Mouse (Mus musculus): Measurements from ENCODE around the gene Plekhm3.
"Not testable (repeated sequence)": the region's sequence is repeated elsewhere in the genome, so short reads cannot be mapped to it uniquely, and the experiment has no call there.

Gene Plekhm3

DNA sequence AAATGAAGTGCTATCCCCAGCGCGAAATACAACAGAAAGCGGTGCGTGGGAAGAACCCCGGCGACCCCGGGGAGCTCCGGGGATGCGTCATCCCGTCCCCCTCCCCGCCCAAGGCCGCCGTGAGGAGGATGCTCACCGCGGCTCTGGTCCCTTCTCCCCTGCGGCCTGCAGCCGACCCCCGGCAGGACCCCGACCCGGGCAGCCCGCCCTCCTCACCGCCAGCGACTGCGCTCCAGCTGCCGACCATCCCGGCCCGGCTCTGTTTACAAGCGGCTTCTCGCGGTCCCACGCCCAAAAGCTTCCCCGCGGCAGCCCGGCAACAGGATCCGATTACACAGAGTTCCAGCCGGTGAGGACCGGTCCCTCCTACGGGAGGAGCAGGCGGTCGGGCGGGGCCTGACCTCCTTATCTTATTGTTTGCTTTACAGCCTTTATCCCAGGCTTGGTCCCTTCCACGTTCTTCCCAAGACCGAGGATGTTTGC, at the start of gene Plekhm3:
Plekhm3 (minus strand) TSS at position 346 of the 483 bp plus-strand sequence.
- DNase-seq (ENCODE audit: low spot score in 2 of 2): peak; percentile 57 to 70

DNA sequence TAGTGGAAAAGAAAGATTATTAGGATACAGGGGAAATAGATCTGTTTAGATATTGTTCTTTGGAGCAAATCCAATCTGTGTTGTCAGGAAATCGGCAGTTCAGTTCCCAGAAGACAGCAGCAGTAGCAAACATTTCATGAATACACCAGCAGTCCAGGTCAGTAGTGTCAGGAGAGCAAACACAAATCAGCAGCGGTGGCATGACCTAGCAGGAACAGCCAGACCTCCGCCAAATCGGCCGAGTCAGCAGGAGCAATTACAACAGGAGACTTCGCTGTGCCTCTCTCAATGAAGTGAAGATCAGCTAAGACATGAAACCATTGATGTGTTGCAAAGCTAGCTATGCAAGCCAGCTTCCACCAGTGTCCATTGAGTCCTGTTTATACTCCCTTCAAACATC, 49.0 kb upstream of the Plekhm3 start:
- no peak for DNase-seq (ENCODE audit: low spot score in 2 of 2)

DNA sequence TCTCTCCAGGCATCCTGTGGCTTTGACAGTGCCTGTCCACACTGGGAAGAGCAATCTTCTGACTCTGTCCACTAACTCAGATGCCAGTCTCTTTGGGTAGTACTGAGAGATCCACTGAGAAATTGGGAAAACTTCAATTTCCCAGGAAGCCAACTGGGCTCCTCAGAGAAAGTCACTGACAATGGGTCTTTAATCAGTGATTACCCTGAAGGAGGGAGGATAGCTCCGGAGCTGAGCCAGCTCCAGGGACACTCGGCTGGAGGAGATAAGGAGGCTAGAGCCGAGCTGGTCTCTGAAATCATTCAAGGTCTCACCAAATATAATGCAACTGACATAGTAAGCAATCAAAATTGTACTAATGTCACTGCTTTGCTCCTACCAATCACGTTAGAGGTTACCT, 47.9 kb upstream of the Plekhm3 start:
- DNase-seq (ENCODE audit: low spot score in 2 of 2): no peak

DNA sequence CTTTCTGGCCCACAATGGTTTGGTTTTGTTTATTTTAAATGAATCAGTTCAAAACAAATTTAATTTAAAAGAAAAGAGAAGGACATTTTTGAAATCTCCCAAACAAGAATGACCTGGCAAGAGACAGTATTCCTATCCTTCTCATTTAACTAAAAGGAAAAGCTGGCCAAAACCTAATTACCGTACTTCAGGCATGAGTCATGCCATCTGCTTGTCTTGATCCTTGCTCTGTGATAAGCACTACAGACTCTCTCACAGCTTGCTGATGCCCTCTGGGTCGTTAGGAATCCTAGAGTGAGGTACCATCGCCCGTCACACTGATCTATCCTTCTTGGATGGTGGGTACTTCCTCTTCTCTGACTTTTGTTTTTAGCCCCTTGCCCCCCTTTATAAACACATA, 36.6 kb upstream of the Plekhm3 start:
- DNase-seq (ENCODE audit: low spot score in 2 of 2): no peak

DNA sequence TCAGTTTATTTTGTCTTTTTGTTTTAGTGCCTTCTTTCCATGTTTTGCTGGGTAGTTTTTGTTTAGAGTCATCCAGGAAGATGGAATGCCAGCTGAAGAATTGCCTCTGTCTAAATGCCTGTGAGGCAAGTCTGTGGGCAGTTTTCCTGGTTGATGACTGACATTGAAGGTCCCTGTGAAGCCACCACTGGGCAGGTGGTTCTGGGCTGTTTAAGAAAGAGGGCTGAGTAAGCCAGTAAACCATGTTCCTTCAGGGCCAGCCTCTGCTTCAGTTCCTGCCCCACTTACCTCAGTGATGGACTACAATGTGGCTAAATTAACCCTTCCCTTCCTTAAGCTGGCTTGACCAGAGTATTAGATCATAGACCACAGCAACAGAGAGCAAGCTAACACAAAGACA, 31.6 kb upstream of the Plekhm3 start:
- DNase-seq (ENCODE audit: low spot score in 2 of 2): no peak

DNA sequence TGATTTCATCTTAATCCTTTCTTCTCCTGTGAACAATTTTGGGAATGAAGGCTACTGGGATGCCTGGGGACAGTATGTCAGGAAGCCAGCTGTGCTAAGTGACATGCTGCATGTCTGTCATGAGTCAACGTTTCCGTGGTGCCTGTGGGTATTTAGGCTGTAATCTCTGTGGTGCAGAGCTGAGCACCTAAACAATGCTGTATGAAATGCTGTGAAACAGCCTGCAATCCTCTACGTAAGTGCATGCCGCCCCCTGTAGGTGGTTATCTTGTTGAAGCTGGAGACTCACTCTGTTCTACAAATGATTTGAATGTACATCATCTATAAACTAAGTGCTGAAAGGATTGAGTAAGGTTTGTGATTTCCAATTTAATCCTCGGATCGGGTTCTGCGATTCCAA, 29.5 kb upstream of the Plekhm3 start:
- peak; percentile 45 to 67 for DNase-seq (ENCODE audit: low spot score in 2 of 2)

DNA sequence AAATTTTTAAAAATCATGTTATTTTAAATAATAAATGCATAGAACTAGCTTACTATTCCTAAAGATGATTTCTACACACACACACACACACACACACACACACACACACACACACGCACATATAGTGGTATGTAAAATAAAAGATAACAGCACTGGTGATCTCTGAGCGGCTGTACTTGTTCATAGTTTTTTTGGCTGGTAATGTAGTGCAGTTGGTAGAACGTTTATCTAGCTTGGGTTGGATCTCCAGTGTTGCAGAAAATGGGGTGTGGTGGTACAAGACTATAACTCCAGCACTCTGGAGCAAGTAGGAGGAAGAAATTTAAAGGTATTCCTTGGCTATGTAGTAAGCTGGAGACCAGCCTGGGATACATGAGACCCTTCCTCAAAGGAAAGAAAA, 26.6 kb upstream of the Plekhm3 start:
- no peak for DNase-seq (ENCODE audit: low spot score in 2 of 2)

DNA sequence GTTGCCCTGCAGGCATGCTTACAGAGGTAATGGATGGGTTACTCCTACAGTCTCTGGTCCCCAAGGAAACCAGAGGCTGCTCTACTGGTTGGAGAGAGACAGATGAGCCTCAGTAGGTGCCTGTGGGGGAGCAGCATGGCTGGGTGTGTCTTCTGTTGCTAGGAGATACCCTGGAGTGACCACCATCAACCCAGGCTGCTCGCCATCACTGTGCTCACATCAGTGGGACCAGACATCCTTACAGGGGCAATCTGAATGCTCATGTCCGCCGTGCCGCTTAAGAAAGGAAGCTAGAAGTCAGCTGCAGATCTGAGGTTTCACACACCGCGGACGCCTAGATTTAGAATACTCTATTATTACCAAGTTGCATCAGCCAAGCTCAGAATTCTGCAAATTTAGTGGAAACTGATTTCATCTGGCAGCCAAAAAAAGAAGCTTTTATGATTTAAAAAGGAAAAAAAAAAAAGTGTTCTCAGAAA, 21.7 kb upstream of the Plekhm3 start:
- DNase-seq (ENCODE audit: low spot score in 2 of 2): no peak

DNA sequence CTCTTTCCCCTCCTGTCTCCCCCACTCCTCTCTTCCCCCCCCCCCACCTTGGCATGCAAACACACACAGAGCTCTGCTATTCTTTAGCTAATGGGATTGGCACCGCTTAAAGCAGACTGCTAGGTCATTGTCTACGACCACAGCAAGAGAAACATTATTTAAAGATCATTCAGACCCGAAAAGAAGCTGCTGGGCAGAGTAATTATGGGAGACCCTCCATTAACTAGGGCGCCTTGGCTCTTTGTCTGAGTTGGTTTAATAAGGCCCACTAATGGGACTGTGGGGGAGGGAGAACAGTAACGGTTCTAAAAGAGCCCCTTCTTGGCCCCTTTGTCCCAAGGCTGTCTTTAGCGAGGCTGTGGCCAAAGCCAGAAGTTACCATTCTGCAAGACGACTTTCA, 18.7 kb upstream of the Plekhm3 start:
- no peak for DNase-seq (ENCODE audit: low spot score in 2 of 2)

DNA sequence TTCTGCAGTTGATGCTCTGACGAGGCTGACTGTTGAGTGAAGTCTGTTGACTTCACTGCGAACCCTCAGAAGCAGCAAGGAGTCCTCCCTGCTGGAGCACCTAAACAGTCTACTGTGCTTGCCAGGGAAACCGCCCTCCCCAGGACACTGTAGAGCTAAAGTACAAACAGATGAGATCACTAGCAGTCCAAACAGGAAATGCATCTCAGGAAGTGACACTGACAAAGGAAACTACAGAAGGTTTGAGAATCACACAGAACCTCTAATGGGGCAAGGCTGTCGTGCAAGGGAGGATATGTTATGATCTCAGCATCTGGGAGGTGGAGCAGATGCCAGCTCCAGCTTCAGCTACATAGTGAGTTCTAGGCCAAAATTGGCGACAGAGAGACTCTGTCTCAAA, 14.1 kb upstream of the Plekhm3 start:
- peak; percentile 37 to 49 for DNase-seq (ENCODE audit: low spot score in 2 of 2)

DNA sequence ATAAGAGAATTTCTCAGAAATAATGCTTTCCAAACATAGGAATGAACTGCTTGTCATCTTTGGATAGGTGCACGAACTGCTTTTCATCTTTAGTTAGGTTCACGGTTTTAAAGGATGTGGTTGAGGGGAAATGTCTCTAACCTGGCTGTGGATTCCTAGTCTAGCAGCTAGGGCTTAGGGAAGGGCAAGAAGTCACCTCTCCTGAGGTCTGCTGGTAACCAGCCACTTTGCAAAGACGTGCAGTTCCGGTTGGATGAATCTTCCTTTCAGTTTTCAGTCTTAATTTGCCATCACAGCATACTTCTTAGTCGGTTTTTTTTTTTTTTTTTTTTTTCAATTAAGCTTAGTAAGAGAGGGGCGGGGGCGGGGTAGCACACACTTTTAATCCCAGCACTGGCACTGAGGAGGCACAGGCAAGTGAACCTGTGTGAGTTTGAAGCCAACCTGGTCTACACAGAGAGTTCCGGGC, 431 bp upstream of the Plekhm3 start:
- DNase-seq (ENCODE audit: low spot score in 2 of 2): peak; percentile 9 to 24

DNA sequence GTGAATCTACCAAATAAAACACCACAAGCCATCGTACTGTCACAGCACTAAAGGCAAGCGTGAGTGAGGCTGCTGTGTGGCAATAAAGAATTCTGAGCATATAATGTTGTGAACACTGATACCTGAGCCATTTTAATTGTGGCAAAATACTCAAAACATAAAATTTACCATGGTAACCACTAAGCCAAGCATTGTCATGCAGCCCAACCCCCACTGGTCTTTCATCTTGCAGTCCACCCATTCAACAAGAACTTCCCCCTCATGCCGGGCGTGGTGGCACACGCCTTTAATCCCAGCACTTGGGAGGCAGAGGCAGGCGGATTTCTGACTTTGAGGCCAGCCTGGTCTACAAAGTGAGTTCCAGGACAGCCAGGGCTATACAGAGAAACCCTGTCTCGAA, 1.8 kb downstream of the Plekhm3 start:
- not testable (repeated sequence) for DNase-seq (ENCODE audit: low spot score in 2 of 2)

DNA sequence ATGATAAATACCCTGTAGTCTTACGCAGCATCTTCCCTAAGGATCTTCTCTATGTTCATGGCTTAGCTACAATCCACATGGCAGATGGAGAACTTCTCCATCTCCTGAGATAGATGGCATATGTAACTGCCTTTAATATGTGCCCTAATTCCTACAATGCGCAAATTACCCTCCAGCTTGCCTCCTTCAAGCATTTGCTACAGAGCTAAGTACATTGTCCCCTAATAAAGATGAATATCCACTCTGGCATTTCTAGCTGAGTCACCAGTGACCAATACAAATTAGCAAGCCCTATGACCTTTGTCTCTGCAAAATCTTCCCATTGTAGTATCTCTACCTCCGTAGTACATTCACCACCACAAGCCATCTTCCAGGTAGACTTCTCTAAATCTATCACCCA, 6.4 kb downstream of the Plekhm3 start:
- no peak for DNase-seq (ENCODE audit: low spot score in 2 of 2)

DNA sequence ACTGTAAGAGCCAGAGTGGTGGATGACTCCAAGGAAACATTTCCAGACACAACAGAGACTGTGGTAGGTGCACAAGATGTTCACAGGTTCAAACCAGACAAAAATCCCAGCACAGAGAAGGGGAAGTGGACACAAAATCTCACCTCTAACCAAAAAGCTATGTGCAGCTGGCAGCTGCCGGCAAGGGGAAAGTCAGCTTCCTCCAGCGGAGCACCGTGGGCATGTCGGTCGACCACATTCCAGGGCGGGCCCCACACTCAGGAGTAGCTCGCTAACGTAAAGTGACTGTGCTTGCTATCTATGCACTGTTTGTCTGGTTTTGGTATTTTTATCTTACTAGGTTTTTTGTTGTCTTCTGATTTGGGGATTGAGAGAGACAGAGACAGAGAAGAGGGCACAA, 7.2 kb downstream of the Plekhm3 start:
- DNase-seq (ENCODE audit: low spot score in 2 of 2): peak; percentile 62 to 70

DNA sequence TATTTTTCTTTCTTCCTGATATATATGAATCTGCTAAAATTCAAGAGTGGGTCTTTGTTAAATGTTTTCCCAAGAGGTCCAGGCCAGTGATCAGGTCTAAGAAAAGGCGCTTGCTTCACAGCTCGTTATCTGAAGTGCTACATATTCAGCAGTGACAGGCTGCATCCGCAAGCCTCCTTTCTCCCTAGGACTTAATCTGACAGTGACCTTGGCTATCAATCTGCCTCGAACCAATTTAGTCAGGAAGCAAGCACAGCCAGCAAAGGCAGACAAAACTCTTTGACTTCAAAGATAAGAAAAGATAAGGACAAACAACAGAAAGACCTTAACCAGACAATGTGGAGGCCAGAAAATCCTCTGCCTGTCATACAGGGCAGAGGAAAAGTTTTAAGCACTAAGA, 10.5 kb downstream of the Plekhm3 start:
- no peak for DNase-seq (ENCODE audit: low spot score in 2 of 2)

DNA sequence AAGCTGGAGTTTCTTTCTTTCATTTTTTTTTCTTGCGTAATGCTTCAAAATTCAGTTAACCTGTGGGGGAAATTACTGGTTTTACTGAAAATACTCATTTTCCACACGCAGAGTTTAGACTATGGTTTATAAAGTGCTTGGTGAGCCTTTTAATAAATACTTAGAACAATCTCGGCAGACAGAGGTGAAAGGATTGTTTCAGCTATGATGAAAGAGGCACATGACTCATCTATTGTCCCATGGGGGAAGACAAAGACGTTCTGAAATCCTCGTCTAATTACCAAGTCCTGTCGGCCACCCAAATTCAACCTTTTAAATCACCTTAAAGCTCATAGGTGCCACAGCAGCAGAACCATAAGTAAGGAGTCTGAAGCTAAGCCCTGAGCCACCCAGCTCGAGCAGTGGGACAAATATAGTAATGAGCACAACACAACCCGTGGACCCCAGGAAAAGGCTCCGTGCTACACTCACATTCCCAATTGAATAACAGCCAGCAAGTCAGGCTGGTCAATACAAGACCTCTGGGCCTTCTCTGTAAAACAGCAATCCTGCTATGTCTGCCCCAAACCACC, 11.3 kb downstream of the Plekhm3 start:
- DNase-seq (ENCODE audit: low spot score in 2 of 2): no peak

DNA sequence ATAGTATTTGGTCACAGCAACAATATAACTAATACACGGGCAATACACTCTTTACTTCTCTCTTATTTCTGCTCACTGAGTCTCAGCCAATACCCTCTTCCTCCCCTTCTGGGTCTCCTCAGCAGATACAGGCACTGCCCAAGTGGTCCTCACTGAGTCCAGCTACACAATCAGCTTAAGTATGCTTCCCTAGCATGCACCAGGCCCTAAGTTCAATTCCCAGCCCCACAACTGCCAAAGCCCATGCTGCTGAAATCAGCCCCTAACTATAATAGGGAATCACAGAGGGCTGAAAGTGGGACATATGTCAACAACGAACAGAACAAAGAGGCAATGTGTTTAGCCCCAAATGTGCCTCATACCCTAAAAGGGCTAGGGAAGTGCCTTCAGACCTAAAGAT, 11.9 kb downstream of the Plekhm3 start:
- DNase-seq (ENCODE audit: low spot score in 2 of 2): no peak

DNA sequence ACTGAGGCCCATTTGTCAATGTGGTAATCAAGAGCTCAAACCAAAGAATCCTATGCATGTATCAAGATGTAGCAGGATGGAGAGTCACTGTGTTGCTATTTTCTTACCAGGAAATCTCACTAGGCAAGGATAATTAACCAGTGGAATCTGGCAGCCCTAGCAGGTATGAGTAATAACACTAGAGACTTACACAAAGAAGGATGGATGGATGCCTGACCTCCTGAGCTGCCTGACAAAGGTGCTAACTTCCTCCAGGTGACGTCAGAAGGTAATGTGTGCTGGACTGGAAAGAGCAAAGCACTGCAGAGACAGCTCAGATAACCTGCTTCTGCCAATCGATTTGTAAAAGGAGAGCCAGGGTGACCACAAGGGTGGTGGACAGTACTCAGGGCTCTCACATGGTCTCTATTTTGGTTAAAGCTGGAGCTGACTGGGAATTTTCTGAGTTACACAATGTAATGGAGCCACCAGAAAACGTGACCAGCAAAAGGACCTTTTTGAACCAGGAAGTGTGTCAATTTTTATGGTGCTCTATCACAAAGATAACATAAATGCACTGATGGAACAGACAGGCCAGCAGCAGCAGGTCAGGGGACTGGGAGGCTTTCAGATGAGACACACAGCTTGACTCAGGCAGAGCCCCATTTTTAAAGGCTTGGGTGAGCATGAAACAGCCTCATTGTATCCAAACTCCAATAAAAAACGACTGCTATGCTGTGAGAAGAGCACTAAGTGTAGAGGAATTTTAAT, 14.4 kb downstream of the Plekhm3 start:
- DNase-seq (ENCODE audit: low spot score in 2 of 2): no peak

DNA sequence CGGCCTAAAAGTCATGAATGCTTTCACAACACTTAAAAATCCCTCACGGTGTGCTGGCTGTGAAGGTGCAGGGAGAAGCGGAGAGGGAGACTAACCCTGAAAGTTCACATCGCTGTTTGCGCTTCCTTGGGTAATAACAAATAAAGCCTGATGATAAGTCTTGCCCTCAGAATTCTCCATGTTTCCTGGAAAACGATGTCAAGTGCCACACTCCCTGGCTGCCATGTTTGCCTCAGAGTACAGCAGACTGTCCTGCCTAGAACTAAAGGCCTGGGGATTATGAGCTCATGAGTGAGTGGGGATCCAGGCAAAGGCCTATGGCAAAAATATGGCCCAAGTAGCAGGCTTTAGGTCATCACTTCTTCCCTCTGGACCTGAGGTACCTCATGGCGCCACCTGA, 17.7 kb downstream of the Plekhm3 start:
- no peak for DNase-seq (ENCODE audit: low spot score in 2 of 2)

DNA sequence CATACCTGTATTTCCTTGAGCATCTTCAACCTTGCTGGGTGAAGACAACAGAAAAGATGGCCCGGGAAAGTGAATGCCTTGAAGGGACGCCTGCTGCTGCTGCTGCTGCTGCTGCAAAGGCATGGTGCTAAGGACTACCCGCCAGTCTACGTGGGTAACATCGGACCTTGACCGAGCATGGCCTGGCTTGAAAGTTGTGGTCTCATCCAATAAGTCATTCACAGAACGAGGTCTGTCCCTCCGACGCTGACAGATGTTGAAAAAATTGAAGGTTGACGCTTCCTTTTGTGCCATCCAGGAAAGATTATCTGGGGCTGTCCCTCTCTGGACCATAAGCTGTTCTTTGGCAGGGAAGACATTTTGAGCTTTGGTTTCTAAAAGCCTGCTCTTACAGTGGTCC, 18.9 kb downstream of the Plekhm3 start:
- DNase-seq (ENCODE audit: low spot score in 2 of 2): no peak

DNA sequence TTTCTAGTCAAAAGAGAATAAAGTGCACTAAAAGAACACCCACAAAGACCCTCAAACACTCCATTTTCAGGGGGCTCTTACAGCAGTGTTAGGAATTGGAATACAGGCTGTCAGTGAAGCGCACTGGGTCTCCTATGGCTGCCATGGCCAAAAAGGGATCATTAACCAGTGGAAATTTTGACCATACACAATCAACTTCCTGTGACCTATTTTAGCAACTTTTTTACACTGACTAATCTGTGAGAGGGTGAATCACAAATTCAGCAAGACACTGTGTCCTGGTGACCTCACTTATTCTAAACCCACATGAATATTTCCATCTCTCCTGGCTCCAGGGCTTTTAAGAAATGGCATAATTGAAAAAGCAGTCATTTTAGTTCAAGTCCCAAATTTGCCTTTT, 23.7 kb downstream of the Plekhm3 start:
- DNase-seq (ENCODE audit: low spot score in 2 of 2): no peak

DNA sequence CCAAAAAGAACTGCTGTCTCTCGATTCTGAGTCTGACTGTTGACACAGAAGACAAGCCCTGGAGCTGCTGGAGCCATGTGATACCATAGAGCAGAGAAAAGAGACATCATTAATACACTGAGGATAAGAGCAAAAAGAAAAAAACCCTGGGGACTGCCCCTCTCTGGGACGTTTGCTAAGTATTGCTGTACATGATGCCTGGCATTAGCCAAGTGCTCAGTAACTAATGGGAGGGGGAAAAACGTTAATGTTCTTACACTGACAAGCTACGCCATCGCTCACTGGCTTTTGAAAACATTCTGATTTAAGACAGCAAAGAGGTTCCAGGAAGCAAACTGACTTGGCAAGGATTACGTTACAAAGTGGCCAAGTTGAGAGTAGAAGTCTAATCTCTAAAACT, 26.5 kb downstream of the Plekhm3 start:
- DNase-seq (ENCODE audit: low spot score in 2 of 2): no peak

DNA sequence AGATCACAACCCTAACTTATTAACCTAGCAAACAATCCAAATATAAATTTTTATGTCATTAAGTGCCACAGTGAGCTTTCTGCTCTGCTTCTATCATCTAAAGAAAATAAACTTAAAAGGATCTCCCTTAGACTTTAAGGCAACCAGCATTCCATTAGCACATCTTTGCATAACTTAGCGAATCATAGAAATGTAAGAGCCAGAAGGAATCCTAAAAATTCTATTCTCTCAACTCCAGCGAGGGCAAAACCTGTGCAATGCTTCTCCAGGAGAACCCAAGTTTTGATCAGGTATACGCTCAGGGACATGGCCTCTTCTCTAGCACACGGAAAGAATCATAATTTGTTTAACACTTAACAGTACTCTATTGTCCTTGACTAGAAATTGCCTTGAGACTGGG, 27.0 kb downstream of the Plekhm3 start:
- DNase-seq (ENCODE audit: low spot score in 2 of 2): no peak

Measured in natural killer cell, adult 2 months (primary cell).